Mouse (Mus musculus) CH12.LX (cell line): ENCODE results near the gene Gpr3.

Source experiments
- CTCF ChIP-seq, 2 experiments: IDR thresholded peaks in 1 of 2; conservative IDR thresholded peaks in 1 of 2; 2 replicates each; pipeline ENCODE4 v1.5.1; 2011 to 2012; ENCODE audit warnings: low read depth in 2 of 2, low read length in 2 of 2, improper control_type of control experiment in 1 of 2, inconsistent platforms in 1 of 2, mild to moderate bottlenecking in 1 of 2, moderate library complexity in 1 of 2
- NELFE ChIP-seq: IDR thresholded peaks from 2 replicates; pipeline ENCODE4 v1.6.1; 2011; ENCODE audit warnings: low read depth, low read length, improper control_type of control experiment

GRCm38 (mm10) chr4:133243538-133243937 lies 31.2 kb upstream of the Gpr3 start:
- TF ChIP-seq CTCF (conservative IDR thresholded peaks at IDR 0.05 in 1 of 2, IDR thresholded peaks at IDR 0.05 in 1 of 2; ENCODE audit: low read depth in 2 of 2, low read length in 2 of 2) (no peak), NELFE (no peak)
